Mouse (Mus musculus): ENCODE measurements at regions not wholly inside any gene's neighbourhood (a gene's known extent, or its start where the extent isn't known, plus 50 kb on each side); places are given as distances from the start of the nearest gene placed in this dataset.

- no peak for TF ChIP-seq CTCF (IDR thresholded peaks at IDR 0.05; ENCODE audit: control insufficient read depth, insufficient read depth, insufficient read length)
- TF ChIP-seq MAX (IDR thresholded peaks at IDR 0.05): no peak
- no peak for TF ChIP-seq MYOD1 (IDR thresholded peaks at IDR 0.05; ENCODE audit: control insufficient read depth, insufficient read length, low read depth)
- TF ChIP-seq CEBPB (IDR thresholded peaks at IDR 0.05; ENCODE audit: low read depth): no peak
- no peak for TF ChIP-seq MYOG (IDR thresholded peaks at IDR 0.05; ENCODE audit: control insufficient read depth, extremely low read depth, insufficient read length)
- no peak for TF ChIP-seq USF1 (IDR thresholded peaks at IDR 0.05; ENCODE audit: low read depth)
- Histone ChIP-seq H3K4me3 (ENCODE audit: insufficient read depth, poor library complexity, severe bottlenecking) (no peak overlapping the region), H3K79me2 (ENCODE audit: control insufficient read depth, insufficient read depth) (no peaks in the 10 kb centered on the region)
These were observed 87.3 kb downstream of the Gm11077 start for GRCm38 (mm10) chr6:140816359-140816758.

GRCm38 (mm10) chr6:140816831-140817230, 87.7 kb downstream of the Gm11077 start:
- Histone ChIP-seq H3ac (ENCODE audit: control insufficient read depth, insufficient read length, low read depth) (no peak overlapping the region), H3K36me3 (ENCODE audit: control insufficient read depth, insufficient read depth) (no peaks in the 10 kb centered on the region), H3K4me3 (ENCODE audit: insufficient read depth, poor library complexity, severe bottlenecking) (no peak overlapping the region), H3K79me2 (ENCODE audit: control insufficient read depth, insufficient read depth) (no peaks in the 10 kb centered on the region), H3K79me3 (ENCODE audit: low read depth) (no peaks in the 10 kb centered on the region), H3K27me3 (ENCODE audit: control insufficient read depth, insufficient read depth, insufficient read length) (no peaks in the 10 kb centered on the region)
- TF ChIP-seq CEBPB (IDR thresholded peaks at IDR 0.05; ENCODE audit: low read depth) (no peak), USF1 (IDR thresholded peaks at IDR 0.05; ENCODE audit: low read depth) (no peak), MYOD1 (IDR thresholded peaks at IDR 0.05; ENCODE audit: control insufficient read depth, insufficient read length, low read depth) (no peak), FOSL1 (IDR thresholded peaks at IDR 0.05; ENCODE audit: insufficient read depth, low read length, poor library complexity, severe bottlenecking) (no peak), MYOG (IDR thresholded peaks at IDR 0.05; ENCODE audit: control insufficient read depth, extremely low read depth, insufficient read length) (no peak), CTCF (IDR thresholded peaks at IDR 0.05; ENCODE audit: control insufficient read depth, insufficient read depth, insufficient read length) (no peak), MAX (IDR thresholded peaks at IDR 0.05) (no peak)

More at GRCm38 (mm10) chr6:140816359-140816758, 87.3 kb downstream of the Gm11077 start:
- no peaks in the 10 kb centered on the region for H3K79me3 ChIP-seq (ENCODE audit: low read depth)
- no peaks in the 10 kb centered on the region for H3K36me3 ChIP-seq (ENCODE audit: control insufficient read depth, insufficient read depth)
- no peak overlapping the region for H3ac ChIP-seq (ENCODE audit: control insufficient read depth, insufficient read length, low read depth)
- no peaks in the 10 kb centered on the region for H3K27me3 ChIP-seq (ENCODE audit: control insufficient read depth, insufficient read depth, insufficient read length)

DNA sequence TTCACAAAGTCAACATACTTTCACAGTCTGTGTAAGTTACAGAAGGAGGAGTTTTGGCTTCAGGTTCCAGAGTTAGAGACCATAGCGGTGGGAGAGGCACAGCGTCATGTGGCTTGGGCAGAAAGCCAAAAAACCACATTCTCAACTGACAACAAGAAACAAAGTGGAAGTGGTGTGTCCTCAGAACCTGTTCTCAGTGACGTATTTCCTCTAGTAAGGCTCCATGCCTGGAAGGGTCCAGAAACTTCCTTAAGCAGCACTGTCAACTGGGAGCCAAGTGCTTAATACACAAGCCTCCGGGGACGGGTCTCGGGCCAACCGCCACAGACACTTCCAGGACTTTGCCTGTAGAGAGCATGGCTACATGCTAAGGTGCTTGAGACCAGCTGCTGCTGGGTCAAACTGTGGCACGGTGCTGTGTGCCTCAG, 90.4 kb downstream of the Gm11077 start:
- Histone ChIP-seq H3K4me3 (ENCODE audit: insufficient read depth, poor library complexity, severe bottlenecking) (no peak overlapping the region), H3K79me3 (ENCODE audit: low read depth) (no peaks in the 10 kb centered on the region), H3K27me3 (ENCODE audit: control insufficient read depth, insufficient read depth, insufficient read length) (no peaks in the 10 kb centered on the region), H3K36me3 (ENCODE audit: control insufficient read depth, insufficient read depth) (no peaks in the 10 kb centered on the region), H3K79me2 (ENCODE audit: control insufficient read depth, insufficient read depth) (no peaks in the 10 kb centered on the region), H3ac (ENCODE audit: control insufficient read depth, insufficient read length, low read depth) (no peak overlapping the region)
- TF ChIP-seq MYOD1 (IDR thresholded peaks at IDR 0.05; ENCODE audit: control insufficient read depth, insufficient read length, low read depth) (no peak), USF1 (IDR thresholded peaks at IDR 0.05; ENCODE audit: low read depth) (no peak), CEBPB (IDR thresholded peaks at IDR 0.05; ENCODE audit: low read depth) (no peak)

GRCm38 (mm10) chr6:140826522-140826921, 97.4 kb downstream of the Gm11077 start:
- H3ac ChIP-seq (ENCODE audit: control insufficient read depth, insufficient read length, low read depth): no peak overlapping the region
- H3K79me3 ChIP-seq (ENCODE audit: low read depth): no peaks in the 10 kb centered on the region
- no peak overlapping the region for H3K4me3 ChIP-seq (ENCODE audit: insufficient read depth, poor library complexity, severe bottlenecking)
- H3K27me3 ChIP-seq (ENCODE audit: control insufficient read depth, insufficient read depth, insufficient read length): no peaks in the 10 kb centered on the region
- H3K36me3 ChIP-seq (ENCODE audit: control insufficient read depth, insufficient read depth): no peaks in the 10 kb centered on the region
- no peaks in the 10 kb centered on the region for H3K79me2 ChIP-seq (ENCODE audit: control insufficient read depth, insufficient read depth)
- TF ChIP-seq USF1 (IDR thresholded peaks at IDR 0.05; ENCODE audit: low read depth) (no peak), FOSL1 (IDR thresholded peaks at IDR 0.05; ENCODE audit: insufficient read depth, low read length, poor library complexity, severe bottlenecking) (no peak), MAX (IDR thresholded peaks at IDR 0.05) (no peak)

GRCm38 (mm10) chr6:140827651-140828050, 98.6 kb downstream of the Gm11077 start:
- Histone ChIP-seq H3K79me2 (ENCODE audit: control insufficient read depth, insufficient read depth) (no peaks in the 10 kb centered on the region), H3K4me3 (ENCODE audit: insufficient read depth, poor library complexity, severe bottlenecking) (no peak overlapping the region), H3K79me3 (ENCODE audit: low read depth) (no peaks in the 10 kb centered on the region), H3K36me3 (ENCODE audit: control insufficient read depth, insufficient read depth) (no peaks in the 10 kb centered on the region), H3ac (ENCODE audit: control insufficient read depth, insufficient read length, low read depth) (no peak overlapping the region), H3K27me3 (ENCODE audit: control insufficient read depth, insufficient read depth, insufficient read length) (no peaks in the 10 kb centered on the region)
- TF ChIP-seq USF1 (IDR thresholded peaks at IDR 0.05; ENCODE audit: low read depth): no peak

GRCm38 (mm10) chr6:140843292-140843991, 114.4 kb downstream of the Gm11077 start:
- Histone ChIP-seq H3K79me3 (ENCODE audit: low read depth) (no peaks in the 10 kb centered on the region), H3K4me3 (ENCODE audit: insufficient read depth, poor library complexity, severe bottlenecking) (no peak overlapping the region), H3K79me2 (ENCODE audit: control insufficient read depth, insufficient read depth) (no peaks in the 10 kb centered on the region), H3K27me3 (ENCODE audit: control insufficient read depth, insufficient read depth, insufficient read length) (no peaks in the 10 kb centered on the region), H3K36me3 (ENCODE audit: control insufficient read depth, insufficient read depth) (no peaks in the 10 kb centered on the region), H3ac (ENCODE audit: control insufficient read depth, insufficient read length, low read depth) (no peak overlapping the region)
- TF ChIP-seq MYOG (IDR thresholded peaks at IDR 0.05; ENCODE audit: control insufficient read depth, extremely low read depth, insufficient read length) (no peak), MYOD1 (IDR thresholded peaks at IDR 0.05; ENCODE audit: control insufficient read depth, insufficient read length, low read depth) (no peak), FOSL1 (IDR thresholded peaks at IDR 0.05; ENCODE audit: insufficient read depth, low read length, poor library complexity, severe bottlenecking) (no peak), USF1 (IDR thresholded peaks at IDR 0.05; ENCODE audit: low read depth) (no peak), MAX (IDR thresholded peaks at IDR 0.05) (no peak), CTCF (IDR thresholded peaks at IDR 0.05; ENCODE audit: control insufficient read depth, insufficient read depth, insufficient read length) (no peak), CEBPB (IDR thresholded peaks at IDR 0.05; ENCODE audit: low read depth) (no peak)

All from C2C12 (cell line).